Mouse (Mus musculus) midbrain, embryonic 10.5 days (tissue): ENCODE data around the gene Pnpo. TPM values are rescaled to one million over a fixed set of nuclear protein-coding genes. Genes with fewer than 3 reads are reported as not detected.
A peak's percentile ranks its signal among the peaks of the same experiment; 100 is the strongest.

Experiments
- DNase-seq: peaks from one replicate; pipeline ENCODE4 v3.0.0-alpha.2; 2017; ENCODE audit warnings: low spot score
- H3K27ac ChIP-seq: fragments of 300-500 bp; sonication (generic); replicated peaks from 2 replicates; pipeline ENCODE4 v1.5.1; 2016; ENCODE audit warnings: mild to moderate bottlenecking
- H3K27me3 ChIP-seq: fragments of 300-500 bp; sonication (generic); 2 replicates; pipeline ENCODE4 v1.6.1; 2016; ENCODE audit warnings: low read depth, mild to moderate bottlenecking; ENCODE audit not compliant: poor library complexity, severe bottlenecking
- H3K36me3 ChIP-seq: fragments of 300-500 bp; sonication (generic); 2 replicates; pipeline ENCODE4 v1.6.1; 2016; ENCODE audit warnings: mild to moderate bottlenecking, moderate library complexity
- H3K4me1 ChIP-seq: fragments of 300-500 bp; sonication (generic); 2 replicates; pipeline ENCODE4 v1.6.1; 2016
- H3K4me3 ChIP-seq: fragments of 300-500 bp; sonication (generic); 2 replicates; pipeline ENCODE4 v1.5.1; 2016; ENCODE audit warnings: mild to moderate bottlenecking, moderate library complexity
- H3K9me3 ChIP-seq: fragments of 300-500 bp; sonication (generic); replicated peaks from 2 replicates; pipeline ENCODE4 v1.6.1; 2016; ENCODE audit warnings: mild to moderate bottlenecking
- WGBS: fragments of 180-500 bp; shearing (Covaris S2); methylation state at CpG from one replicate; pipeline ENCODE4 v1.1.7; 2016; 5-methylcytosine and 5-hydroxymethylcytosine counted together
- polyA plus RNA-seq: library from polyadenylated mRNA; unstranded; fragments of >200 nt; fragmentation: Nextera tagmentation; extraction: Ambion mirVana; gene quantifications from 2 replicates; pipeline ENCODE4 v1.2.1, GENCODE M21; 2016

Gene Pnpo
- polyA plus RNA-seq, 1 experiment from 2014 or later: 32.1 TPM

- Histone ChIP-seq H3K36me3 (peaks cover 54% of the 10 kb centered on the region), H3K27me3 (no peaks in the 10 kb centered on the region), H3K4me1 (peaks cover 88% of the 10 kb centered on the region), H3K27ac (peak overlapping the region; percentile 90), H3K9me3 (no peaks in the 10 kb centered on the region), H3K4me3 (peak overlapping the region; percentile 7; the same call in 1 of the 2 replicates)
- WGBS: 69% methylated on average over 15 of the region's 15 CpGs
- DNase-seq: peak; percentile 25
These were observed 37.2 kb downstream of the Pnpo start for GRCm38 (mm10) chr11:96906431-96907161.

DNA sequence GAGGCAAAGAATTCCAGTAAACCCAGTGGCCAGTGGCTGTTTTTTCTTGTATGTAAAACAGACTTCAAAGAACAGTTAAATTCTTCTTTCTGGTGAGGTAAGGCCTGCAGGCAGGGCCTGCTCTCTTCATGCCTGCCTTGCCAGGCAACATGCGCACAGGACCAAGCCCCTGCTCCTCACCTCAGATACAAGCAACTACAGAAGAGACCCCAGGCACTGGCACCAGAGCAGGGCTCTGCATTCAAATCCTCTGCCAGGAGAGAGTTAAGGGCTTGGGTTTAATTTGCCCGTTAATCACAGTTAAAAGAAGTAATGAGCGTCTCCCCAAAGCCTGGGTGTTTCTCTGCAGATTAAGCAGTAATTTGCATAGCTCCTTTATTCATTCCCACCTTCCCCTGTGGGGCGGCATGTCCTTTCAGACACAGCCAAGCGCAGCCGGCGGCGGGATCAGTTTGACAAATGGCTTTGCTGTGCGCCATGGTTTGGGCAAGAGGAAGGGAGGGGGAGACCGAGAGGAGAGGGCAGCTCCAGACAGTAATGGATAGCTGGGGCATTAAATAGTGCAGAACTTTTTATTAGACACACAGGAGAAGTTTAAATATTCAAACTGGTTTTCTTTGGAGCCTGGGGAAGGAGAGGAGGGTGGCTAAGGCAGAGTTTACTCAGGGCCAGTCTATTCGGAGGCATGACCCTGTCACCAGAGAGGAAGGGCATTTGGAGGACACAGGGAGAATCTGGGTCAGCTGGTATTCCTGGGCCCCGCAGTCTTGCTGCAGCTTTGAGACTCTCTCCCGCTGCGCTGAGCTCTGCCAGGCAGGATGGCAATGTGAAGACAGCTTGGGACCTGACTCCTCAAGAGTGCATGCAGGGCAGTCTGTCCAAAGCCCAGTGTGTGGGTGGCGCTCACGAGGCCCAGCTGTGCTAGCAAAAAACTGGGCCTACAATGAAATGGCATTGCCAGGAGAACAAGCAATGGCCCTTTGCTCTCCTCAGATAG is 40.8 kb downstream of the Pnpo start:
- Histone ChIP-seq H3K4me1 (peaks cover 95% of the 10 kb centered on the region), H3K9me3 (no peaks in the 10 kb centered on the region), H3K36me3 (peaks cover 21% of the 10 kb centered on the region), H3K27me3 (no peaks in the 10 kb centered on the region), H3K4me3 (peak overlapping the region; percentile 22), H3K27ac (peak overlapping the region; percentile 97)
- WGBS: 7% methylated on average over 16 of the region's 16 CpGs
- DNase-seq: peak; percentile 82

DNA sequence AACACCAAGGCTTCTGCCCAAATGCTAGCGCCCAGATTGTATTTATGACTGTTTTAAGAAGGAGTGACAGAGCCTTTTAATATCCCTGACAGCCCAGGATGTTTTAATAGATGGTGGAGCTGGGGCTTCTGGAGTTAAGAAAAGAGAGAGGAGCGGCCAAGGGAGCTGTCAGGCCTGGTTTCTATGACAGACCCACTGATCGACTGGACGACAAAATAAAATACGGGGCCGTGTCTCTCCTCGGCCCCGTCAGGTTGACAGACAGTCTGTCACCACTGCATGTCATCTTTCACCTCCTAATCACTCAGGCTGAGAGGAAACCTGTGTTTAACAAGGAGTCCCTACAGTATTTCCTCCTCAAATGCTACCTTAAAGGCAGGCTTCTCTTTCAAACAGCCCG is 42.5 kb downstream of the Pnpo start:
- peak; percentile 27 for DNase-seq
- no peaks in the 10 kb centered on the region for H3K9me3 ChIP-seq
- peaks cover 95% of the 10 kb centered on the region for H3K4me1 ChIP-seq
- 53% methylated on average over 9 of the region's 9 CpGs for WGBS
- H3K27ac ChIP-seq: peak overlapping the region; percentile 97
- H3K4me3 ChIP-seq: no peak overlapping the region
- H3K27me3 ChIP-seq: no peaks in the 10 kb centered on the region
- peaks cover 5% of the 10 kb centered on the region for H3K36me3 ChIP-seq

DNA sequence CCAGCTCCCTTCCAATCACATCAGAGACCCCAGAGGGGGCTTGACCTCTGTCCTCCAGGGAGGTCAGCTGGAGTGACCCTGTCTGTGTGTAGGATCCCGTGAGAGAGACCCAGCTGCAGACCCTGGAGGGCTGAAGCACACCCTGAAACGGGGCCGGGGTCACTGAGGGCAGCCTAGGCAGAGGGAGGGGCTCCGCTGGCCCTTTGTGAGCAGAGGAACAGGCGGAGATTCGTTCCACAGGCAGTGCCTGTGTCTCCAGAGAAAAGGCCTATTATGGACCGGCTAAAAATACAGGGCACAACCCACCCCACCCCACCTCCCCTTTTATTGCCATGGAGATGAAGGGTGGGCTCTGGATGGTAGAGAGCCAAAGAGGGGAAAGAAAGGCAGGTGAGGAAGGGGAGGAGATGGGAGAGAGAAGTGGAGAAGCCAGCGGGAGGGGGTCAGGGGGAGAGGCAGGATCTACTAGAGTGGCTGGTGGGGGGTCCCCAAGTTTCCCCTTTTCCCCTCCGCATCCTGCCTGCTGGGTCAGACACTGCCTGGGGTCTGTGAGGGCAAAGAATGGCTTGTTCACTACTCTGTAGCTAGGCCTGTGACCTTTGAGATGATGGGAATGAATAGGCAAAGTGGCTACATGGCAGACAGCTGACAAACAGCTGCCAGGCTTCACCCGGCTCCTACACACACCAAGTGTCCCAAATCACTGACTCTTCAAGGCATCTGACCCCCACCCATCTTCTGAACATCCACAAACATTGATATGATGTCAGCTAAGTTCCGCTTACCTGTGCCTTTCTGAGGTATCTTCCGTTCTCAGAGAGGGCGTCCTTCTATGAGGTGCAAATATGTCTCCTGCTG is 44.1 kb downstream of the Pnpo start:
- Histone ChIP-seq H3K9me3 (no peaks in the 10 kb centered on the region), H3K36me3 (no peaks in the 10 kb centered on the region), H3K4me1 (peaks cover 84% of the 10 kb centered on the region), H3K27ac (peak overlapping the region; percentile 97), H3K4me3 (peak overlapping the region; percentile 32; the same call in 1 of the 2 replicates), H3K27me3 (no peaks in the 10 kb centered on the region)
- 21% methylated on average over 13 of the region's 13 CpGs for WGBS
- peak; percentile 98 for DNase-seq

DNA sequence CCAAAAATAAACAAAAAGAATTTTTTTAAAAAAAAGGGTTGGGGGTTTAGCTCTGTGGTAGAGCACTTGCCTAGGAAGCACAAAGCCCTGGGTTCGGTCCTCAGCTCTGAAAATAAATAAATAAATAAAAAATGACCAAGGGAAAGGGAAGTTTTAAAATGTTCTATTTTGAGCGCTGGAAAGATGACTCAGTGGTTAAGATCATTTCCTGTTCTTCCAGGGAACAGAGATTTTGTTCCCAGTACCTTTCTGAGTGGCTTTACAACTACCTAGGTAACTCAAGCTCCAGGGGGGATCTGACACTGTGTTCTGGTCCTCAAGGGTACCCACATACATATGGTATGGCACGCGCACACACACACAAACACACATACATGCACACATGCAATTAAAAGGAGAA is 47.9 kb downstream of the Pnpo start:
- H3K9me3 ChIP-seq: peaks cover 3% of the 10 kb centered on the region; the same call in 1 of the 2 replicates
- H3K27me3 ChIP-seq: no peaks in the 10 kb centered on the region
- H3K4me3 ChIP-seq: no peak overlapping the region
- H3K27ac ChIP-seq: peak overlapping the region; percentile 93
- H3K4me1 ChIP-seq: peaks cover 75% of the 10 kb centered on the region
- 93% methylated on average over 4 of the region's 4 CpGs for WGBS
- H3K36me3 ChIP-seq: no peaks in the 10 kb centered on the region
- DNase-seq: no peak

DNA sequence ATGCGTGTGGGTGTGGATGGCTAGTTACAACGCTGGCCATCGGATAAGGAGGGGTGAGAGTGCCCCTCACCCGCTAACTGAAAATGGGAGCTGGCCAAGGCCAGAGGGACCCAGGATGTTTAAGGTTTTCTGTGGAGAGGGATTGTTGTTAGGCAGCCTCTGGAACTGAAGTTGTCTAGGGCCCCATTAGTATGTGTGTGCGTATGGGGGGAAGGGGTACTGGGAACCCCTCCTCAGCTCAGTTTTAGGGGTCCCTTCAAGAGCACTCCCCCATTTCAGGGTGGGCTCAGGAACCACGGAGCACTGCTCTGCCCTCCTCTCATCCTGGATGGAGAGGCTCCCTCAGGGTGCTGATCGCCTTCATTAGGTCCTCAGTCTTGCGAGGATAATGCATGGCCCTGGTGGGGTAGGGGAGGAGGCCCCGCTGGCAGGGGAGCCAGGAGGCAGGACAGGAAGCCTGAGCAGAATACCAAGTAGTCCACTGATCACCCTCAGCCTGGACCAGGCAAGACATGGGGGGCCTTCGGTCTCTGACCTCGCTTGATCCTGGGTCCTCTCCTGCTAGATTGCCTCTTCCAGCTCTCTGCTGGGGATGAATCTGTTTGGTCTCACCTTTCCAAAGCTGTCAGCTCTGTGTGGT is 50.5 kb downstream of the Pnpo start:
- whole genome bisulfite sequencing: 57% methylated on average over 11 of the region's 11 CpGs
- H3K4me1 ChIP-seq: peaks cover 51% of the 10 kb centered on the region
- H3K27ac ChIP-seq: peak overlapping the region; percentile 93
- peaks cover 3% of the 10 kb centered on the region; the same call in 1 of the 2 replicates for H3K9me3 ChIP-seq
- H3K36me3 ChIP-seq: no peaks in the 10 kb centered on the region
- no peak for DNase-seq
- H3K27me3 ChIP-seq: no peaks in the 10 kb centered on the region
- 0 out of 2 replicates have a peak overlapping the region, but pooled peaks have one; percentile 10 for H3K4me3 ChIP-seq

- Histone ChIP-seq H3K27ac (peak overlapping the region; percentile 93), H3K27me3 (no peaks in the 10 kb centered on the region), H3K4me1 (peaks cover 41% of the 10 kb centered on the region), H3K9me3 (peaks cover 3% of the 10 kb centered on the region; the same call in 1 of the 2 replicates), H3K36me3 (no peaks in the 10 kb centered on the region), H3K4me3 (no peak overlapping the region)
- WGBS: 49% methylated on average over 14 of the region's 14 CpGs
- no peak for DNase-seq
These were observed 51.8 kb downstream of the Pnpo start for GRCm38 (mm10) chr11:96891784-96892527.

Other genes with a start within 250 kb of the Pnpo start
- gene Snx11, start 166.4 kb downstream of the Pnpo start, polyA plus RNA-seq: 27.6 and 33.0 TPM in 2 replicates
- 193 and 198 TPM in 2 replicates for gene Cbx1, start 154.9 kb downstream of the Pnpo start, polyA plus RNA-seq
- gene Nfe2l1, start 114.0 kb downstream of the Pnpo start, polyA plus RNA-seq: 71.9 and 78.0 TPM in 2 replicates
- 44.9 and 46.1 TPM in 2 replicates for gene Copz2, start 94.1 kb downstream of the Pnpo start, polyA plus RNA-seq
- gene Cdk5rap3, start 27.5 kb downstream of the Pnpo start, polyA plus RNA-seq: 116 and 120 TPM in 2 replicates
- gene Prr15l, start 15.9 kb downstream of the Pnpo start, polyA plus RNA-seq: 0.04 and 0.05 TPM in 2 replicates
- gene Sp2, start 39.0 kb upstream of the Pnpo start, polyA plus RNA-seq: 30.5 and 35.5 TPM in 2 replicates
- gene Sp6, start 69.4 kb upstream of the Pnpo start, polyA plus RNA-seq: 0.71 and 2.0 TPM in 2 replicates
- 39.5 and 42.2 TPM in 2 replicates for gene Scrn2, start 86.0 kb upstream of the Pnpo start, polyA plus RNA-seq
- 3.0 and 3.1 TPM in 2 replicates for gene Lrrc46, start 97.4 kb upstream of the Pnpo start, polyA plus RNA-seq
- gene Mrpl10, start 97.6 kb upstream of the Pnpo start, polyA plus RNA-seq: 81.1 and 82.9 TPM in 2 replicates
- gene Osbpl7, start 106.6 kb upstream of the Pnpo start, polyA plus RNA-seq: 8.4 and 9.8 TPM in 2 replicates
- 0.10 and 0.25 TPM in 2 replicates for gene Tbx21, start 171.3 kb upstream of the Pnpo start, polyA plus RNA-seq
- gene Tbkbp1, start 207.5 kb upstream of the Pnpo start, polyA plus RNA-seq: 4.3 and 4.9 TPM in 2 replicates
- gene Kpnb1, start 243.9 kb upstream of the Pnpo start, polyA plus RNA-seq: 82.9 and 95.7 TPM in 2 replicates